Mouse (Mus musculus) heart, adult 2 months (tissue): ENCODE measurements around the gene Wdr41.

Source experiments
- CTCF ChIP-seq: fragments of 200-600 bp; IDR thresholded peaks from 2 replicates; pipeline ENCODE4 v1.8.1; 2022; ENCODE audit warnings: antibody characterized with exemption, mild to moderate bottlenecking, moderate library complexity
- EP300 ChIP-seq: fragments of 200-500 bp; IDR thresholded peaks from 2 replicates; pipeline ENCODE4 v1.6.1; 2011; ENCODE audit warnings: low read depth, low read length, control low read depth; ENCODE audit not compliant: insufficient read depth
- POLR2A ChIP-seq: fragments of 200-500 bp; IDR thresholded peaks from 2 replicates; pipeline ENCODE4 v1.6.1; 2011; ENCODE audit warnings: mild to moderate bottlenecking, low read depth, low read length, control low read depth; ENCODE audit not compliant: insufficient read depth

DNA sequence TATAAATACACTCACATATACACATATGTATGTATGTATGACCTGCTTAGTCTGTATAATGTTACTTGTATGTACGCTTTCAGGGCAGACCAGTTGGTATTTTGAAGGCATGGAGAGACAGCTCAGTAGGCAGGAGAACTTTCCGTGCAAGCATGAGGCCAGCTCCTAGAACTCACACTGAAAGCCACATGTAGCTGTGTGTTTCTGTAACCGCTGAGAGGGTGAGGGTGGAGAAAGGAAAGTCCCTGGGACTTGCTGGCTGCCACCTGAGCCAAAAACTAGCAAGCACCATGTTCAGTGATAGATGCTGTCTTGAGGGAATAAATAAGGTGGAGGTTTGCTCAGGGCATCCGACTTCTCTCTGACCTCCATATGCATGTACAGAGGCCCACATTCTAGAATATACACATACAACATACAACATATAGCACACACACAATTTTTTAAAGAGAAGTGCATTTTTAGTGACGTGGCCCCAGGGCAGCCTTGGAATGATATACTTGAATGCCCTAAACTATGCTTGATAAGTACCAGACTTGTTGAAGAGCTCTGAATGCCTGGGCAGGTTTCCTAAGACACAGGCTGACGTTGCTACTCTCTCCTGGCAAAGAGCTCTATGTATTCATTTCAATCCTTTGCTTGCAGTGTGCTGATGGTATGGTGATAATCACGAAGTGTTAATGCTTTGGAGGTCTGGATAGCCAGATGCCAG lies 35.6 kb downstream of the Wdr41 start:
- TF ChIP-seq POLR2A (no peak), EP300 (no peak), CTCF (no peak)
